In the genomic region with DNA sequence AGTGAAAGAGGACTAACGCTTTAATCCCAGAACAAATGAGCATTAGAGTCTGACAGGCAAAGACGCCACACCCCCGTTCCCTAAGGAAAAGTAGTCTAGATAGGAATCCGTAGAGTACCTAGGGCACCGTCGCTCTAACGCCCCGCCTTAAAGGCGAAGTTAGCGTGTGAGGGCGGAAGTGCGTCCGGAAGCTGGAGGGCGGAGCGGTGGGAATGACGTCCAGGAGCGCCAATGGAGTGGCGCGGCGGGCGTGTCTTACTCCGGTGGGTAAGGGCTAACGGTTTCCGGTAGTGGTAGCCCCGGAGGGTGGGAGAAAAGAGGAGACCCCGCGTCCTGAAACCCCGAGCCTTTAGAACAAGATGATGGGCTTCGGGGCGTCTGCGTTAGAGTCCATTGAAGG, we compare ENCODE assay signal across 8 mouse cellular contexts. TPM values are rescaled to one million over a fixed set of nuclear protein-coding genes. Genes with fewer than 3 reads are reported as not detected.
A peak's percentile ranks its signal among the peaks of the same experiment; 100 is the strongest.
DNase-seq lines count a peak whose midpoint lies in the region; ATAC-seq and TF ChIP-seq lines count a peak whose summit lies in the region.

A gene (plus strand): TSS at position 215 of the 400 bp plus-strand sequence.

- ATAC-seq in embryonic facial prominence, embryonic 15.5 days (ENCODE audit: insufficient number of reproducible peaks, low FRiP score, low TSS enrichment, low read depth): peak; percentile 95
- peak; percentile 94 for ATAC-seq in limb, embryonic 14.5 days (ENCODE audit: low FRiP score, low read depth)
- peak; percentile 93 for ATAC-seq in midbrain, postnatal 0 days (ENCODE audit: low FRiP score)

- H3K27me3 ChIP-seq in embryonic facial prominence, embryonic 15.5 days: no peaks in the 10 kb centered on the region
- H3K27me3 ChIP-seq in limb, embryonic 14.5 days (ENCODE audit: control insufficient read depth, insufficient read depth, low read length): no peaks in the 10 kb centered on the region
- no peaks in the 10 kb centered on the region for H3K27me3 ChIP-seq in midbrain, postnatal 0 days (ENCODE audit: insufficient read depth, low read length)

- TF ChIP-seq CTCF in bone marrow, adult 2 months (IDR thresholded peaks at IDR 0.05; ENCODE audit: control insufficient read depth, insufficient read depth, low read length): no peak
- TF ChIP-seq CTCF in midbrain, postnatal 0 days (IDR thresholded peaks at IDR 0.05): peak; percentile 9

- under 1% methylated on average over 31 of the region's 31 CpGs for whole genome bisulfite sequencing in bone marrow, adult 2 months
- WGBS in embryonic facial prominence, embryonic 15.5 days: under 1% methylated on average over 31 of the region's 31 CpGs
- WGBS in limb, embryonic 14.5 days: under 1% methylated on average over 30 of the region's 31 CpGs
- under 1% methylated on average over 31 of the region's 31 CpGs for WGBS in midbrain, postnatal 0 days

- peak within 1 kb of the TSS; percentile 91 for H3K27ac ChIP-seq in bone marrow, adult 2 months (ENCODE audit: control insufficient read depth, insufficient read depth, low read depth, low read length, poor library complexity)
- H3K27ac ChIP-seq in embryonic facial prominence, embryonic 15.5 days (replicated peaks): peak within 1 kb of the TSS; percentile 87
- peak within 1 kb of the TSS; percentile 81 for H3K27ac ChIP-seq in limb, embryonic 14.5 days (replicated peaks; ENCODE audit: low read depth, low read length)
- peak within 1 kb of the TSS; percentile 94 for H3K27ac ChIP-seq in midbrain, postnatal 0 days (ENCODE audit: low read depth, low read length)

- DNase-seq in 416B (ENCODE audit: low read depth): peak; percentile 96
- DNase-seq in heart, adult 8-10 months (ENCODE audit: low spot score): peak; percentile 96
- DNase-seq in kidney, adult 9 months: peak; percentile 97
- peak; percentile 97 for DNase-seq in limb, embryonic 14.5 days (ENCODE audit: low spot score)
- DNase-seq in midbrain, postnatal 0 days (ENCODE audit: low spot score): peak; percentile 99
- DNase-seq in spleen, postnatal 14 days (ENCODE audit: low spot score in 2 of 2): peak; percentile 91 to 92

- peak within 1 kb of the TSS; percentile 91 for H3K4me2 ChIP-seq in embryonic facial prominence, embryonic 15.5 days (replicated peaks)
- H3K4me2 ChIP-seq in limb, embryonic 14.5 days (replicated peaks; ENCODE audit: low read depth, low read length, severe bottlenecking): peak within 1 kb of the TSS; percentile 86
- peak within 1 kb of the TSS; percentile 84 for H3K4me2 ChIP-seq in midbrain, postnatal 0 days (ENCODE audit: low read depth, low read length, poor library complexity, severe bottlenecking)

- peak; percentile 56; the same call in 1 of the 2 replicates for TF ChIP-seq POLR2A in bone marrow, adult 2 months (IDR thresholded peaks at IDR 0.05; ENCODE audit: borderline replicate concordance, control insufficient read depth, low read depth, low read length)
- TF ChIP-seq POLR2A in limb, embryonic 14.5 days (IDR thresholded peaks at IDR 0.05; ENCODE audit: borderline replicate concordance, extremely low read depth, insufficient read depth, insufficient read length): peak; percentile 56; the same call in 1 of the 2 replicates

- peaks cover 3% of the 10 kb centered on the region; the same call in 1 of the 2 replicates for H3K4me1 ChIP-seq in bone marrow, adult 2 months (ENCODE audit: control insufficient read depth, insufficient read depth, low read length)
- H3K4me1 ChIP-seq in embryonic facial prominence, embryonic 15.5 days: peaks cover 32% of the 10 kb centered on the region
- H3K4me1 ChIP-seq in limb, embryonic 14.5 days (ENCODE audit: control insufficient read depth, insufficient read depth, low read length): peaks cover 26% of the 10 kb centered on the region
- peaks cover 7% of the 10 kb centered on the region; the same call in 1 of the 2 replicates for H3K4me1 ChIP-seq in midbrain, postnatal 0 days (ENCODE audit: insufficient read depth, low read length)

- peak within 1 kb of the TSS; percentile 88 for H3K9ac ChIP-seq in embryonic facial prominence, embryonic 15.5 days
- peak within 1 kb of the TSS; percentile 87 for H3K9ac ChIP-seq in limb, embryonic 14.5 days (ENCODE audit: low read depth, low read length, severe bottlenecking)
- peak within 1 kb of the TSS; percentile 93 for H3K9ac ChIP-seq in midbrain, postnatal 0 days (replicated peaks; ENCODE audit: low read length, poor library complexity, severe bottlenecking)

- peaks cover 33% of the 10 kb centered on the region for H3K36me3 ChIP-seq in embryonic facial prominence, embryonic 15.5 days
- H3K36me3 ChIP-seq in limb, embryonic 14.5 days (ENCODE audit: control insufficient read depth, insufficient read depth, low read length): peaks cover 41% of the 10 kb centered on the region
- peaks cover 26% of the 10 kb centered on the region for H3K36me3 ChIP-seq in midbrain, postnatal 0 days (ENCODE audit: insufficient read depth, low read length)

- H3K4me3 ChIP-seq in bone marrow, adult 2 months (replicated peaks; ENCODE audit: control insufficient read depth, low read depth, low read length): peak within 1 kb of the TSS; percentile 79
- H3K4me3 ChIP-seq in embryonic facial prominence, embryonic 15.5 days (replicated peaks): peak within 1 kb of the TSS; percentile 97
- peak within 1 kb of the TSS; percentile 98 for H3K4me3 ChIP-seq in limb, embryonic 14.5 days (replicated peaks; ENCODE audit: low read length)
- H3K4me3 ChIP-seq in midbrain, postnatal 0 days (ENCODE audit: low read depth, low read length): peak within 1 kb of the TSS; percentile 95

- H3K9me3 ChIP-seq in embryonic facial prominence, embryonic 15.5 days (replicated peaks): no peaks in the 10 kb centered on the region
- no peaks in the 10 kb centered on the region for H3K9me3 ChIP-seq in limb, embryonic 14.5 days (ENCODE audit: control insufficient read depth, low read length)
- H3K9me3 ChIP-seq in midbrain, postnatal 0 days (ENCODE audit: low read length): no peaks in the 10 kb centered on the region

RNA-seq across cellular contexts. Expression of the gene that starts here (rescaled TPM):
- polyA plus RNA-seq in bone marrow, adult 2 months (2011; ENCODE audit: insufficient read depth, insufficient read length, low replicate concordance, missing spikeins): 52.6 and 130 TPM in 2 replicates
- 34.5 and 39.9 TPM in 2 replicates for polyA plus RNA-seq in embryonic facial prominence, embryonic 15.5 days (2015; fragmentation: Nextera tagmentation; extraction: Ambion mirVana)
- total RNA-seq in heart, adult 8-10 months (2022): 10 to 100 TPM in 1 of 4 experiments, 1 to 10 TPM in 3; 7.9 to 12.7 (median 8.6) TPM
- polyA plus RNA-seq in limb, embryonic 14.5 days (2012; rRNA removed): 45.2 and 46.8 TPM in 2 replicates
- polyA plus RNA-seq in limb, embryonic 14.5 days (2014; fragmentation: Nextera tagmentation; extraction: Ambion mirVana): 37.6 and 44.9 TPM in 2 replicates
- total RNA-seq in midbrain, postnatal 0 days (2014; rRNA removed): 32.5 and 42.1 TPM in 2 replicates
- 38.8 and 47.8 TPM in 2 replicates for polyA plus RNA-seq in midbrain, postnatal 0 days (2015; fragmentation: Nextera tagmentation; extraction: Ambion mirVana)

Comparison
In these comparisons a context has a peak if more than half of its experiments do, and no peak if none do; other contexts are left out.
1. Peak in every context shown above with its lines: DNase-seq, ATAC-seq, H3K4me3 ChIP-seq and H3K27ac ChIP-seq.